ENCODE assay signal across 12 mouse cellular contexts in the genomic region with DNA sequence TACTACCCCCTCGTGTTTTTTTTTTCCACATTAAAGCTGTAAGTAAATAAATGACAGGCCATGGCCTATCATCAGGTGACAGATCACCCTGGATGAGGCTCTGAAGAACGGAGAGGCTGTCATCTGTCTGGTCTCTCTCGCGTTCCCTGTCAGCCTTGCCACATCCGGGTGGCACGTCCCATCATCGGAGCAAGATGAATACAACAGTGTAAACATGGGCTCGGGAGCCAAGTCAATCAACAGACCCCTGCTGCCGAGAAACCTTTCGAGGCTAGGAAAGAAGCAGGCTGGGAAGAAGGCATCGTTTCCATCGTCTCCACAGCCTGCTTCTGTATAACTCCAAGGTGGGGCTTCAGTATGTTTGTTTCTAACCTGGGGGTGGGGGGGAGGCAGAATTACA.
DNase-seq lines count a peak whose midpoint lies in the region; ATAC-seq and TF ChIP-seq lines count a peak whose summit lies in the region.
"Had no signal": no experiment of that assay in that cellular context is flagged by ENCODE, and none has a peak within 500 bp of the region (broad histone marks: within the 10 kb centered on the region; RNA-seq: fewer than 3 reads in every experiment).

No protein-coding gene starts in this region.

- no peaks in the 10 kb centered on the region for H3K4me1 ChIP-seq in heart, embryonic 12.5 days (replicated peaks)
- H3K4me1 ChIP-seq in kidney, adult 2 months (ENCODE audit: control insufficient read depth, insufficient read depth, low read length), result no peaks in the 10 kb centered on the region
- H3K4me1 ChIP-seq in hindbrain, embryonic 14.5 days (replicated peaks; ENCODE audit: control insufficient read depth, insufficient read depth, low read length), result peaks cover 6% of the 10 kb centered on the region; the same call in 1 of the 2 replicates
- no peaks in the 10 kb centered on the region for H3K4me1 ChIP-seq in intestine, embryonic 16.5 days (ENCODE audit: control insufficient read depth, insufficient read depth, low read length)
- H3K4me1 ChIP-seq: liver, embryonic 15.5 days; midbrain, embryonic 13.5 days had no signal

- H3K27ac ChIP-seq in heart, embryonic 12.5 days (ENCODE audit: poor library complexity, severe bottlenecking), result no peak overlapping the region
- H3K27ac ChIP-seq in kidney, adult 2 months (ENCODE audit: insufficient read depth, low read depth, low read length), result no peak overlapping the region
- no peak overlapping the region for H3K27ac ChIP-seq in hindbrain, embryonic 14.5 days
- no peak overlapping the region for H3K27ac ChIP-seq in intestine, embryonic 16.5 days (ENCODE audit: low read length)
- H3K27ac ChIP-seq: liver, embryonic 15.5 days; midbrain, embryonic 13.5 days had no signal

- no peak overlapping the region for H3K9ac ChIP-seq in heart, embryonic 12.5 days
- no peak overlapping the region for H3K9ac ChIP-seq in hindbrain, embryonic 14.5 days
- no peak overlapping the region for H3K9ac ChIP-seq in intestine, embryonic 16.5 days (ENCODE audit: low read depth, low read length)
- H3K9ac ChIP-seq: liver, embryonic 15.5 days; midbrain, embryonic 13.5 days had no signal

- TF ChIP-seq POLR2A in kidney, adult 2 months (IDR thresholded peaks at IDR 0.05; ENCODE audit: low read depth, low read length), result no peak

- TF ChIP-seq CTCF in kidney, adult 2 months (conservative IDR thresholded peaks at IDR 0.05; ENCODE audit: insufficient read depth, insufficient read length, low read depth, low read length), result no peak

- no peaks in the 10 kb centered on the region for H3K27me3 ChIP-seq in heart, embryonic 12.5 days (replicated peaks)
- no peaks in the 10 kb centered on the region for H3K27me3 ChIP-seq in kidney, adult 2 months (replicated peaks; ENCODE audit: control insufficient read depth, insufficient read depth, low read length)
- no peaks in the 10 kb centered on the region for H3K27me3 ChIP-seq in hindbrain, embryonic 14.5 days (ENCODE audit: control insufficient read depth, insufficient read depth, low read length)
- H3K27me3 ChIP-seq in intestine, embryonic 16.5 days (replicated peaks; ENCODE audit: control insufficient read depth, insufficient read depth, low read length), result no peaks in the 10 kb centered on the region
- H3K27me3 ChIP-seq: liver, embryonic 15.5 days; midbrain, embryonic 13.5 days had no signal

- H3K4me3 ChIP-seq in heart, embryonic 12.5 days, result no peak overlapping the region
- no peak overlapping the region for H3K4me3 ChIP-seq in kidney, adult 2 months (ENCODE audit: insufficient read depth, low read depth, low read length)
- no peak overlapping the region for H3K4me3 ChIP-seq in hindbrain, embryonic 14.5 days (replicated peaks; ENCODE audit: low read length)
- H3K4me3 ChIP-seq in intestine, embryonic 16.5 days (ENCODE audit: low read length), result no peak overlapping the region
- H3K4me3 ChIP-seq: liver, embryonic 15.5 days; midbrain, embryonic 13.5 days had no signal

- ATAC-seq in heart, embryonic 12.5 days (ENCODE audit: insufficient number of reproducible peaks, low FRiP score), result no peak
- ATAC-seq in hindbrain, embryonic 14.5 days (ENCODE audit: low FRiP score), result no peak
- ATAC-seq in intestine, embryonic 16.5 days, result no peak
- ATAC-seq in monocyte, adult 5-6 weeks (replicated peaks; ENCODE audit: insufficient number of reproducible peaks, low FRiP score, low TSS enrichment, poor library complexity, severe bottlenecking), result no peak
- ATAC-seq: midbrain, embryonic 13.5 days had no signal

- H3K9me3 ChIP-seq in heart, embryonic 12.5 days (replicated peaks), result no peaks in the 10 kb centered on the region
- no peaks in the 10 kb centered on the region for H3K9me3 ChIP-seq in hindbrain, embryonic 14.5 days (ENCODE audit: control insufficient read depth, low read length)
- H3K9me3 ChIP-seq in intestine, embryonic 16.5 days (ENCODE audit: control insufficient read depth, low read length), result no peaks in the 10 kb centered on the region
- H3K9me3 ChIP-seq: liver, embryonic 15.5 days; midbrain, embryonic 13.5 days had no signal

- H3K36me3 ChIP-seq in heart, embryonic 12.5 days, result no peaks in the 10 kb centered on the region
- no peaks in the 10 kb centered on the region for H3K36me3 ChIP-seq in kidney, adult 2 months (ENCODE audit: control insufficient read depth, insufficient read depth, low read length)
- no peaks in the 10 kb centered on the region for H3K36me3 ChIP-seq in hindbrain, embryonic 14.5 days (replicated peaks; ENCODE audit: control insufficient read depth, insufficient read depth)
- no peaks in the 10 kb centered on the region for H3K36me3 ChIP-seq in intestine, embryonic 16.5 days (ENCODE audit: control insufficient read depth, insufficient read depth, low read length)
- H3K36me3 ChIP-seq: liver, embryonic 15.5 days; midbrain, embryonic 13.5 days had no signal

- WGBS in heart, embryonic 12.5 days, result 44% methylated on average over 12 of the region's 12 CpGs
- 34% methylated on average over 12 of the region's 12 CpGs for WGBS in kidney, adult 2 months
- 28% methylated on average over 12 of the region's 12 CpGs for WGBS in hindbrain, embryonic 14.5 days
- 17% methylated on average over 12 of the region's 12 CpGs for WGBS in intestine, embryonic 16.5 days

- no peak for DNase-seq in heart, adult 9 months (ENCODE audit: low spot score in 2 of 2)
- DNase-seq in kidney, postnatal 4 days, result peak; percentile 13 to 27
- no peak for DNase-seq in kidney, adult 2 months
- DNase-seq in hindbrain, embryonic 14.5 days (ENCODE audit: low spot score), result no peak
- no peak for DNase-seq in adipocyte (ENCODE audit: low spot score)
- DNase-seq: cerebellum, adult 11-12 months; thymus, postnatal 25 days had no signal

- H3K4me2 ChIP-seq in heart, embryonic 12.5 days, result peak overlapping the region; percentile 13; the same call in 1 of the 2 replicates
- H3K4me2 ChIP-seq in hindbrain, embryonic 14.5 days (replicated peaks), result peak overlapping the region; percentile 19
- 0 out of 2 replicates have a peak overlapping the region, but pooled peaks have one; percentile 1 for H3K4me2 ChIP-seq in intestine, embryonic 16.5 days (ENCODE audit: low read depth, low read length)
- H3K4me2 ChIP-seq: liver, embryonic 15.5 days; midbrain, embryonic 13.5 days had no signal

Comparison
In these comparisons a context has a peak if more than half of its experiments do, and no peak if none do; other contexts are left out.
1. DNase-seq: peak in kidney, postnatal 4 days (2 of 2); none in heart, adult 9 months (0 of 2), kidney, adult 2 months (single experiment), hindbrain, embryonic 14.5 days (single experiment) and adipocyte (single experiment).
2. Peak in every context shown above with its lines, with median percentiles within 50 percentile points of each other: H3K4me2 ChIP-seq.